ENCODE assay signal across 8 mouse cellular contexts in the genomic region with DNA sequence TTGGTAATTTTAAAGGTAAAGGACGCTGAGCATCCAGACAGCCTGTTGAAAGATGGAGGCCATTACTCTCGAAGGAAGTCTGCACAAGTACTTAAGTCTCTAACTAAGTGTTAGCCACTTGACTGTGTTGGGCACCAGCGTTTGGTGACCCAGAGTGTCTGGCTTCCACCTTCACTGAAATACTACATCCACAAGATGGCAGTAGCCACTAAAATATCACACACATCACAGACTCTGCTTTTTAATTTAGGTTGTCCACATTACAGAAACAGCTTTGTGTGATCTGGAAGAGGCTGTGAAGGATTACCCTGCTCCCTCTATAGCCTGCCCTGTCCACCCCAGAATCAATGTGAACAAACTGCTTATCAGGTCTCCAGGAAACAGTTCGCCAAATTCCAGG.
DNase-seq lines count a peak whose midpoint lies in the region; ATAC-seq and TF ChIP-seq lines count a peak whose summit lies in the region.

No protein-coding gene starts in this region.

- H3K36me3 ChIP-seq in heart, embryonic 15.5 days: no peaks in the 10 kb centered on the region
- H3K36me3 ChIP-seq in stomach, postnatal 0 days (ENCODE audit: control insufficient read depth, insufficient read depth, low read length): no peaks in the 10 kb centered on the region

- H3K27me3 ChIP-seq in heart, embryonic 15.5 days: no peaks in the 10 kb centered on the region
- no peaks in the 10 kb centered on the region for H3K27me3 ChIP-seq in stomach, postnatal 0 days (ENCODE audit: control insufficient read depth, insufficient read depth, low read length)

- H3K4me3 ChIP-seq in heart, embryonic 15.5 days: no peak overlapping the region
- no peak overlapping the region for H3K4me3 ChIP-seq in cortical plate, adult 2 months (ENCODE audit: insufficient read depth, low read length)
- H3K4me3 ChIP-seq in stomach, postnatal 0 days (ENCODE audit: low read depth, low read length): no peak overlapping the region

- H3K27ac ChIP-seq in heart, embryonic 15.5 days: no peak overlapping the region
- H3K27ac ChIP-seq in cortical plate, adult 2 months (ENCODE audit: insufficient read depth, low read length): no peak overlapping the region
- H3K27ac ChIP-seq in stomach, postnatal 0 days (replicated peaks): no peak overlapping the region

- TF ChIP-seq EP300 in stomach, postnatal 0 days (optimal IDR thresholded peaks at IDR 0.05): no peak

- intact Hi-C loops in heart, postnatal 25 days (cut with DNase I): loop anchor here (10.0 kb wide), 1 partner anchor 427 kb away; no protein-coding TSS in a partner anchor

- no peaks in the 10 kb centered on the region for H3K9me3 ChIP-seq in heart, embryonic 15.5 days (replicated peaks)
- no peaks in the 10 kb centered on the region for H3K9me3 ChIP-seq in stomach, postnatal 0 days (ENCODE audit: control insufficient read depth, low read length)

- DNase-seq in heart, postnatal 25 days (ENCODE audit: low spot score): no peak
- DNase-seq in induced T-regulatory cell, adult 2 months (ENCODE audit: low read depth): peak; percentile 64
- DNase-seq in stomach, postnatal 0 days (ENCODE audit: low spot score): no peak
- DNase-seq in urinary bladder, postnatal 10 days (ENCODE audit: low spot score): no peak

- TF ChIP-seq CTCF in cortical plate, adult 2 months (IDR thresholded peaks at IDR 0.05; ENCODE audit: extremely low read depth, insufficient read depth, low read length): peak; percentile 59
- TF ChIP-seq CTCF in stomach, postnatal 0 days (IDR thresholded peaks at IDR 0.05; ENCODE audit: low read depth): peak; percentile 77

- H3K4me2 ChIP-seq in heart, embryonic 15.5 days: no peak overlapping the region
- no peak overlapping the region for H3K4me2 ChIP-seq in stomach, postnatal 0 days (replicated peaks; ENCODE audit: low read depth)

- no peak for TF ChIP-seq POLR2A in cortical plate, adult 2 months (IDR thresholded peaks at IDR 0.05; ENCODE audit: extremely low read depth, insufficient read depth, low read length)

- H3K9ac ChIP-seq in heart, embryonic 15.5 days: no peak overlapping the region
- no peak overlapping the region for H3K9ac ChIP-seq in stomach, postnatal 0 days (ENCODE audit: low read length)

- 22% methylated on average over 4 of the region's 4 CpGs for WGBS in heart, embryonic 15.5 days
- WGBS in stomach, postnatal 0 days: 37% methylated on average over 4 of the region's 4 CpGs

- 0 out of 2 replicates have a peak, but pooled peaks have one; percentile 31 for ATAC-seq in heart, embryonic 15.5 days (replicated peaks; ENCODE audit: insufficient number of reproducible peaks, insufficient read depth, low FRiP score, low read depth)
- ATAC-seq in CD4-positive, CD25-positive, alpha-beta regulatory T cell, adult 4 months: peak; percentile 86
- peak; percentile 88 for ATAC-seq in megakaryocyte progenitor cell, adult 5-6 weeks (replicated peaks; ENCODE audit: poor library complexity)
- no peak for ATAC-seq in stomach, postnatal 0 days (ENCODE audit: low FRiP score, low TSS enrichment)

- no peaks in the 10 kb centered on the region for H3K4me1 ChIP-seq in heart, embryonic 15.5 days (replicated peaks)
- H3K4me1 ChIP-seq in cortical plate, adult 2 months (ENCODE audit: control insufficient read depth, insufficient read depth, low read length): no peaks in the 10 kb centered on the region
- H3K4me1 ChIP-seq in stomach, postnatal 0 days (replicated peaks; ENCODE audit: control insufficient read depth, insufficient read depth): no peaks in the 10 kb centered on the region
